Mouse (Mus musculus) forebrain, embryonic 16.5 days (tissue): Measurements from ENCODE around the gene Fubp1. TPM values are rescaled to one million over a fixed set of nuclear protein-coding genes. Genes with fewer than 3 reads are reported as not detected.

Source experiments
- ATAC-seq: fragments of 200-750 bp; cut with Nextera tagmentation; 2 replicates; pipeline ENCODE4 v1.8.0; 2017; ENCODE audit warnings: mild to moderate bottlenecking, moderate library complexity
- H3K27ac ChIP-seq: fragments of 300-500 bp; sonication (generic); 2 replicates; pipeline ENCODE4 v1.5.1; 2014; ENCODE audit warnings: low read length, control low read depth
- H3K27me3 ChIP-seq: fragments of 300-500 bp; sonication (generic); replicated peaks from 2 replicates; pipeline ENCODE4 v1.6.1; 2014; ENCODE audit warnings: low read length; ENCODE audit not compliant: control insufficient read depth, insufficient read depth
- H3K36me3 ChIP-seq: fragments of 300-500 bp; sonication (generic); 2 replicates; pipeline ENCODE4 v1.6.1; 2014; ENCODE audit not compliant: control insufficient read depth, insufficient read depth
- H3K4me1 ChIP-seq: fragments of 300-500 bp; sonication (generic); replicated peaks from 2 replicates; pipeline ENCODE4 v1.6.1; 2014; ENCODE audit warnings: low read length; ENCODE audit not compliant: control insufficient read depth, insufficient read depth
- H3K4me2 ChIP-seq: fragments of 300-500 bp; sonication (generic); 2 replicates; pipeline ENCODE4 v1.6.1; 2014; ENCODE audit warnings: mild to moderate bottlenecking, low read length, control low read depth
- H3K4me3 ChIP-seq: fragments of 300-500 bp; sonication (generic); replicated peaks from 2 replicates; pipeline ENCODE4 v1.5.1; 2014; ENCODE audit warnings: mild to moderate bottlenecking, low read length, control low read depth
- H3K9ac ChIP-seq: fragments of 300-500 bp; sonication (generic); replicated peaks from 2 replicates; pipeline ENCODE4 v1.6.1; 2014; ENCODE audit warnings: low read depth, low read length, control low read depth
- H3K9me3 ChIP-seq: fragments of 300-500 bp; sonication (generic); 2 replicates; pipeline ENCODE4 v1.6.1; 2016; ENCODE audit warnings: low read length; ENCODE audit not compliant: control insufficient read depth
- WGBS: fragments of 180-500 bp; shearing (Covaris S2); extraction: QIAGEN DNeasy Blood & Tissue Kit; methylation state at CpG from one replicate; pipeline ENCODE4 v1.1.7; 2014; 5-methylcytosine and 5-hydroxymethylcytosine counted together
- polyA plus RNA-seq: library from polyadenylated mRNA; unstranded; fragments of >200 nt; fragmentation: Nextera tagmentation; extraction: Ambion mirVana; gene quantifications from 2 replicates; pipeline ENCODE4 v1.2.1, GENCODE M21; 2015

Fubp1 gene
- polyA plus RNA-seq, 1 experiment from 2014 or later = 297 TPM

DNA sequence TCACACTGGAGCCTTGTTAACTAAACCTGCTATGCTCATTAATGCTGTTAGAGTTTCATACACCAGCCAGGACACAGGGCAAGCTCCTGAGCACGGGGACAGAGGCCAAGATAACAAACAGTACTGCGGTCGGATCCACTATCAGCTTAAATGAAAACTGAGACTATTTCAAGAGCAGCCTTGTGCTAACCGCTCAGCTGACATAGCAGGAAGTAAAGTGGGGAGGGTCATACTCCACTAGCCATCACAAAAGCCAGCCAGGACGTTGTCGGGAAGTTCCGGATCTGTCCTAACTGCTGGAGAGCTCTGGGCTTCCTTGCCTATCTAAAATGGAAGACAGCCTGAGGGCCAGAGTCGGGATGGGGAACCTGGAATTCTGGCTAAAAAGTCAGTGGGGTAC is 51.7 kb downstream of the Fubp1 start:
- H3K9me3 ChIP-seq = no peaks in the 10 kb centered on the region
- H3K4me1 ChIP-seq = peaks cover 14% of the 10 kb centered on the region
- H3K9ac ChIP-seq = no peak overlapping the region
- H3K27ac ChIP-seq = no peak overlapping the region
- H3K27me3 ChIP-seq = peaks cover 23% of the 10 kb centered on the region
- ATAC-seq = no peak
- no peak overlapping the region for H3K4me2 ChIP-seq
- WGBS = 39% methylated on average over 8 of the region's 8 CpGs
- H3K4me3 ChIP-seq = no peak overlapping the region
- H3K36me3 ChIP-seq = no peaks in the 10 kb centered on the region

DNA sequence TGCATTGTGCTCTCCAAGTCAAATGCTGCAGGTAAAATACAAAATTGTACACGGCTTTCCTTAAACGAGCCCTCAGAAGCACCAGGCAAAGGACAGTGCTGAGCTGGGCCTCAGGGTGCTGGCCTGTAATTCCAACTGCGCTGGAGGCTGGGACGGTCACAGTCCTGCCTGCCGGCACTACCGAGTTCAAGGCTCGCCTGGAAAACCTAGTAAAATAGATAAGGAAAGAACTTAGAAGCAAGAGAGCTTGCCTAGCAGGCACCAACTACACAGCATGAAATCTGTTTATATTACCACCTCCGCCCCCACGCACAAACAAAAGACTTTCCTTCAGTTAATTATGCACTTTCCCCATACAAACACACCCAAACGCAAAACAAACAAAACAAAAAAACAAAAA is 54.2 kb downstream of the Fubp1 start:
- H3K9me3 ChIP-seq = no peaks in the 10 kb centered on the region
- H3K27ac ChIP-seq = peak overlapping the region; percentile 51; the same call in 1 of the 2 replicates
- H3K9ac ChIP-seq = no peak overlapping the region
- no peak overlapping the region for H3K4me3 ChIP-seq
- H3K36me3 ChIP-seq = no peaks in the 10 kb centered on the region
- no peak overlapping the region for H3K4me2 ChIP-seq
- no peak for ATAC-seq
- H3K4me1 ChIP-seq = peaks cover 14% of the 10 kb centered on the region
- H3K27me3 ChIP-seq = peaks cover 23% of the 10 kb centered on the region
- 50% methylated on average over 10 of the region's 10 CpGs for WGBS

DNA sequence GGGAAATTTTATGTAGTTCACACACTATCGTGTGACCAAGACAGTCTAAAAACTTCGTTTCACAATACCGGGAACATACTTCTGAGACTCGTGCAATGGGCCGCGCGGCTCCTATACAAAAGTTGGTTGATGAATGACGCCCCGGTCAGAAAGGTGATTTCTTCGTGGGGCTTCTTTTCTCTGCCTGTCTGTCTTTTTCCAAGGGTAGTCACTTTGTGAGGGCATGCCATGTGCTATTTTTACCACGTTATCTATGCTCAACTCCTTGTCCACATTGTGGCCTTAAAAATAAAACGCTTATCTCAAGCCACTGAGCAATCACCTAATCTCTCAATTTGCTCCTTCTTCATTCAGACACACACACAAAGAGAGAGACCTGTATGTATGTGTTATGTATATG is 54.6 kb downstream of the Fubp1 start:
- H3K27ac ChIP-seq = no peak overlapping the region
- ATAC-seq = no peak
- H3K9me3 ChIP-seq = no peaks in the 10 kb centered on the region
- H3K36me3 ChIP-seq = no peaks in the 10 kb centered on the region
- no peak overlapping the region for H3K9ac ChIP-seq
- H3K27me3 ChIP-seq = peaks cover 23% of the 10 kb centered on the region
- H3K4me3 ChIP-seq = peak overlapping the region; percentile 58
- H3K4me1 ChIP-seq = peaks cover 14% of the 10 kb centered on the region
- peak overlapping the region; percentile 99 for H3K4me2 ChIP-seq
- 38% methylated on average over 12 of the region's 12 CpGs for WGBS

DNA sequence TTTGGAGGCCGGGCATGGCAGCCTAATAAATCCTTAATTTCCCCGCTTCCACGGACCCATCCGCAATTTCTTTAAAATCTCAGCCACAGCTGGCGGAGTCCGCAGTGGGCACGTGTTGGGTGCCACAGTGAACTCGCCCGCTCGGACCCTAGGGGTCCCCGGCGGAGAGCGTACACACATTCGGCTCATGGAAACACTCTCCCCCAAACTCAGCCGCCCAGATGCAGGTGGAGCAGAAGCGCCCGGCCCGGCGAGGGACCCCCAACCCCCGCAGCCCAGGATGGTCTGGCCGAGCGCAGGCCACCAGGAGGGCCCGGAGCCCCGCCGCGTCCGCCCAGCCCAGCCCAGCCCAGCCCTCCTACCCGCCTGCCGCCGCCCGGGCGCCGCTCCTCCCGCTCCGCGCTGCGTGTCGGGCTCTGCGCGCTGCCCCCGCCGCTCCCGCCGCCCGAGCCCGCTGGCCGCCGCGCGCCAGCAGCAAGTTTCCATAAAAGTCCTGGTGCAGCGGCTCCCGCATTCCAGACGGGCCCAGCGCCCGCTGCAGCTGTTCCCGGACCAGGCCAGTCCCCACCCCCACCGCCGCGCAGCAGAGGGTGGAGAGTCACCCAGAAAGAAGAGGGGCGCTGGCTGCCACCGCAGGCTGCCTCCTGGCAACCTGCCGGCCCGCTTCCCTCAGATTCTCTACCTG is 55.3 kb downstream of the Fubp1 start:
- H3K27ac ChIP-seq = no peak overlapping the region
- H3K36me3 ChIP-seq = no peaks in the 10 kb centered on the region
- H3K9me3 ChIP-seq = no peaks in the 10 kb centered on the region
- H3K4me3 ChIP-seq = peak overlapping the region; percentile 58
- peaks cover 14% of the 10 kb centered on the region for H3K4me1 ChIP-seq
- peak; percentile 88 for ATAC-seq
- peak overlapping the region; percentile 64 for H3K9ac ChIP-seq
- H3K4me2 ChIP-seq = peak overlapping the region; percentile 99
- under 1% methylated on average over 63 of the region's 63 CpGs for WGBS
- peaks cover 23% of the 10 kb centered on the region for H3K27me3 ChIP-seq

DNA sequence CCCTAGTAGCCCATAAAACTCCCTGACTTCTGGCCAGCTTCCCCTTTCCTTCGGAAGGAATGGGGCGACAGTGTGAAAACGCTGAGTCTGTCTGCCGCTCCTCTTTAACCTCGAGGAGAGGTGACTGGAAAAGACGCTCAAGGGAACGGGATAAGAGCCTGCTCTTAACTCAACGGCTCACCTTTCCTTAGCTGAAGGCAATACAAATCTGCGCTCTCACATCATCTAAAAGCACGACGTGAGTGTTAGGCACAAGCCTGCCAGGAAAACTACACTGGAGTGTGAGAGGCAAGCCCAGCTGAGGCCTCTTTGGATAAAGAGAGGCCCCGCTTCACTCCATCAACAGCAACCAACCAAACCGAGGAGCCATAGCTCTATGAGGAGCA is 55.8 kb downstream of the Fubp1 start, which contains the start of gene Nexn:
Gene Nexn (minus strand): TSS at position 315 of the 386 bp plus-strand sequence.
- peak within 1 kb of the TSS; percentile 58 for H3K4me3 ChIP-seq
- ATAC-seq = 0 out of 2 replicates have a peak, but pooled peaks have one; percentile 29
- whole genome bisulfite sequencing = 6% methylated on average over 13 of the region's 13 CpGs
- no peaks in the 10 kb centered on the region for H3K9me3 ChIP-seq
- H3K27me3 ChIP-seq = peaks cover 23% of the 10 kb centered on the region
- no peak within 1 kb of the TSS for H3K27ac ChIP-seq
- peaks cover 14% of the 10 kb centered on the region for H3K4me1 ChIP-seq
- H3K36me3 ChIP-seq = no peaks in the 10 kb centered on the region
- H3K9ac ChIP-seq = peak within 1 kb of the TSS; percentile 64
- H3K4me2 ChIP-seq = peak within 1 kb of the TSS; percentile 99

DNA sequence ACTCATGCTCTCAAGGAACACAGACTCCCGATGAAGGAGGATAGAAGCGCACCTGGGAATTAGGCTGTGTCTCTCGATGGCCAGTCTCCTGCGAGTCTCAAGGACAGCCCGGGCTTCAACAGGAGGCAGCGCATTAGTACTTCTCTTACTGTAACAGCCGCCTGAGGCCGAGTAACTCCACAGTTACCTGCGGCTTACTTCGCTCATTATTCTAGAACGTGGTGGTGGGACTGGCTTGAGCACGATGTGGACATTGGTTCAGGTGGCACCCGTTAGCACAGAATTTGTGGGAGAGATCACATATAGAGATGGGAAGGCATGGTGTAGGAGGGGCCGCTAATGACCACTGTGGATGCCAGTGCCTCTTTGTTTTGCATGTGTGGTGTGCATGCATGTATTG is 57.9 kb downstream of the Fubp1 start:
- no peak overlapping the region for H3K4me2 ChIP-seq
- H3K4me3 ChIP-seq = no peak overlapping the region
- peaks cover 14% of the 10 kb centered on the region for H3K4me1 ChIP-seq
- peaks cover 16% of the 10 kb centered on the region for H3K27me3 ChIP-seq
- H3K9me3 ChIP-seq = no peaks in the 10 kb centered on the region
- H3K36me3 ChIP-seq = no peaks in the 10 kb centered on the region
- WGBS = 90% methylated on average over 14 of the region's 14 CpGs
- no peak overlapping the region for H3K9ac ChIP-seq
- no peak overlapping the region for H3K27ac ChIP-seq
- no peak for ATAC-seq

DNA sequence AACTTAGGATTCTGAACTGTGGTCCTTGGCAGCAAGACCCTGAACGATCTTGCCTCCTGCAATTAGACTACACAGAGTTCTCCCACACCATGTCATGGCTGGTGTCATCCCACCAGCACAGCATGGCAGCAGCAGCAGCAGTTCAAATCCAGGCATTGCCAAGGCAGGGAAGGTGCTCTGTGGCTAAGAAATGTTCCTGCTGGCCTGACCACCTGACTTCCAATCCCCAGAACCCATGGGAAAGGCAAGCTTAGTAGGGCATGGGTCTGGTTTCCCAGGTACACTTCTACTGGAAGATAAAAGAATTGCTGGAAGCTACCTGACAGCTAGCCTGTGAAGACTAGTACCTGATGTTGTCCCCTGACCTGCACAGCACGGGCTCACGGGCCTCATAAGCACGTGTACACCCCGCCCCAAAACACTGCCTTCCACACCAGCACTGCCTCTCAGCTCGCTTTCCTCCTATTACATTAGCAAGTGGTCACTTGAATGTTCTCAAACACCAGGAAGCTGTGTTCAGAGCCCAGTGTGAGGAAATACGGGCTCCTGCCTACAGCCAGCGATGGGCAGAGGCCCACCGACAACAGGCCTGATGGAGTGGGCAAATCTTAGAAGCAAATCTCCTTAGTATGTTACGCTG is 61.0 kb downstream of the Fubp1 start:
- no peak overlapping the region for H3K27ac ChIP-seq
- no peak overlapping the region for H3K9ac ChIP-seq
- ATAC-seq = no peak
- H3K36me3 ChIP-seq = 0 out of 2 replicates have a peak, but pooled peaks cover 2% of the 10 kb centered on the region
- H3K4me1 ChIP-seq = peaks cover 2% of the 10 kb centered on the region; the same call in 1 of the 2 replicates
- no peaks in the 10 kb centered on the region for H3K9me3 ChIP-seq
- no peak overlapping the region for H3K4me2 ChIP-seq
- peaks cover 7% of the 10 kb centered on the region for H3K27me3 ChIP-seq
- no peak overlapping the region for H3K4me3 ChIP-seq
- WGBS = 92% methylated on average over 10 of the region's 10 CpGs

DNA sequence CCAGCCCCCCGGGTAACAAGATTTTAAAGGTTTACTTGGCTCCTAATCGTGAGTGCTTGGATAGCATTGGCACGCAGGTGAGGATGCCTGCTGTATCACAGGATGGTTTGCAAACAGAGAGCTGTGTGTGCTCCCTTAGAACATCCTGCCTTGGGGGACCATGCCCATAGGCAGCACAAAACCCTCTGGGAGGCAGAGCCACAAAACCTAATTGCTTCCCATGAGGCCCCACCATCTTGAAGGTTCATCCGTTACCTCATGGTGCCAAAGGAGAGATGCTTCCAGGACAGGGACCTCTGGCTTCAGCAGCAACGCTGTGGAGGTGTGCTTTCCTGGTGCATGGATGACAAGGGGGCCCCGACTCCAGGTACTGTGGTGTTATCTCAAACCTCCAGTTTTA is 61.7 kb downstream of the Fubp1 start:
- H3K9ac ChIP-seq = no peak overlapping the region
- H3K4me1 ChIP-seq = no peaks in the 10 kb centered on the region
- 0 out of 2 replicates have a peak, but pooled peaks cover 2% of the 10 kb centered on the region for H3K36me3 ChIP-seq
- no peak for ATAC-seq
- no peak overlapping the region for H3K4me2 ChIP-seq
- H3K4me3 ChIP-seq = no peak overlapping the region
- H3K27ac ChIP-seq = no peak overlapping the region
- no peaks in the 10 kb centered on the region for H3K9me3 ChIP-seq
- 83% methylated on average over 6 of the region's 6 CpGs for WGBS
- peaks cover under 1% of the 10 kb centered on the region; the same call in 1 of the 2 replicates for H3K27me3 ChIP-seq

DNA sequence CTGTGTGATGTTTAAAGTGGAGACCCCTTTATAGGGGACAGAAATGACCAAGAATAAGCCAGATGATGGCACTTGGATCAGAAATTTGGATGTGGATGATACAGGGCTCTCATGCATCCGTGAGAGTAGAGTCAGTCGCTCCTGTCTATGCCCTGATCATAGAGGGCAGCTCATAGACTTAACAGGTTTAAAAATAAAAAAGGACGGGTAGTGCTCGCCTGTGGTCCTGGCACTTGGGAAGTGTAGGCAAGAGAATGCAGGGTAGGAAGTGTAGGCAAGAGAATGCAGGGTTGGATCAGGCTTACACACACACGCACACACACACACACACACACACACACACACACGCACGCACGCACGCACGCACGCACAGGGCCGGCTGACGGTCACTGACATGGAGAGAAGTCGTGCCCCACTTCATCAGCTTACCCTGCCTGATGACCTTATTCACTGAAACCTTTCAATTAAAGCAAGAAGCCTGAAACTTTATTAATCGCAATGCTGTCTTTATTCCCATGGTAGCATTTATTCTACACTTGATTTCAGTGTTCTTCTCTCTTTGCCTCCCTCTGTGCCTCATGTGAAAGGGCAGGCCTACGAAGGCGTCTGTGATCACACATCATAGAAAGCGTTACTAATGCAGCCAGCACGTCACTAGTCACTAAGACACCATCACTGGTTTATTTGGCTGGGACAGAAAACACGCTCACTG is 62.9 kb downstream of the Fubp1 start:
- Histone ChIP-seq H3K27me3 (no peaks in the 10 kb centered on the region), H3K4me1 (no peaks in the 10 kb centered on the region), H3K9ac (no peak overlapping the region), H3K4me3 (no peak overlapping the region), H3K4me2 (no peak overlapping the region), H3K9me3 (no peaks in the 10 kb centered on the region), H3K27ac (no peak overlapping the region), H3K36me3 (0 out of 2 replicates have a peak, but pooled peaks cover 2% of the 10 kb centered on the region)
- WGBS = 85% methylated on average over 20 of the region's 20 CpGs
- ATAC-seq = no peak
